Mouse (Mus musculus) forebrain, embryonic 11.5 days (tissue): ENCODE results near the gene Rassf4. TPM values are rescaled to one million over a fixed set of nuclear protein-coding genes. Genes with fewer than 3 reads are reported as not detected.

Experiments
- ATAC-seq: fragments of 200-750 bp; cut with Nextera tagmentation; replicated peaks from 2 replicates; pipeline ENCODE4 v1.8.0; 2017; ENCODE audit warnings: moderate TSS enrichment; ENCODE audit not compliant: low FRiP score
- DNase-seq: peaks from one replicate; pipeline ENCODE4 v3.0.0-alpha.2; 2017; ENCODE audit warnings: low spot score
- H3K27ac ChIP-seq: fragments of 300-500 bp; sonication (generic); 2 replicates; pipeline ENCODE4 v1.5.1; 2014; ENCODE audit warnings: low read depth, low read length
- H3K27me3 ChIP-seq: fragments of 300-500 bp; sonication (generic); 2 replicates; pipeline ENCODE4 v1.6.1; 2014; ENCODE audit warnings: mild to moderate bottlenecking, low read length, mixed read lengths; ENCODE audit not compliant: control insufficient read depth, insufficient read depth
- H3K36me3 ChIP-seq: fragments of 300-500 bp; sonication (generic); 2 replicates; pipeline ENCODE4 v1.6.1; 2014; ENCODE audit warnings: mild to moderate bottlenecking, low read length, moderate library complexity, mixed read lengths; ENCODE audit not compliant: control insufficient read depth, insufficient read depth
- H3K4me1 ChIP-seq: fragments of 300-500 bp; sonication (generic); replicated peaks from 2 replicates; pipeline ENCODE4 v1.6.1; 2014; ENCODE audit warnings: low read length, mixed read lengths; ENCODE audit not compliant: control insufficient read depth, insufficient read depth
- H3K4me2 ChIP-seq: fragments of 300-500 bp; sonication (generic); 2 replicates; pipeline ENCODE4 v1.6.1; 2014; ENCODE audit warnings: low read depth, mild to moderate bottlenecking, low read length, moderate library complexity, mixed read lengths; ENCODE audit not compliant: severe bottlenecking
- H3K4me3 ChIP-seq: fragments of 300-500 bp; sonication (generic); 2 replicates; pipeline ENCODE4 v1.5.1; 2014; ENCODE audit warnings: low read depth, low read length
- H3K9ac ChIP-seq: fragments of 300-500 bp; sonication (generic); 2 replicates; pipeline ENCODE4 v1.6.1; 2014; ENCODE audit warnings: low read length
- H3K9me3 ChIP-seq: fragments of 300-500 bp; sonication (generic); 2 replicates; pipeline ENCODE4 v1.6.1; 2016; ENCODE audit warnings: low read length, mixed read lengths; ENCODE audit not compliant: control insufficient read depth
- WGBS: fragments of 180-500 bp; shearing (Covaris S2); extraction: QIAGEN DNeasy Blood & Tissue Kit; methylation state at CpG from one replicate; pipeline ENCODE4 v1.1.7; 2014; 5-methylcytosine and 5-hydroxymethylcytosine counted together
- polyA plus RNA-seq: library from polyadenylated mRNA; unstranded; fragments of >200 nt; fragmentation: Nextera tagmentation; extraction: Ambion mirVana; gene quantifications from 2 replicates; pipeline ENCODE4 v1.2.1, GENCODE M21; 2014

The Rassf4 gene
- polyA plus RNA-seq, 1 experiment from 2014 or later: 22.7 TPM

GRCm38 (mm10) chr6:116651437-116652118 is 22.2 kb downstream of the Rassf4 start:
- Histone ChIP-seq H3K4me3 (no peak overlapping the region), H3K27ac (no peak overlapping the region), H3K36me3 (no peaks in the 10 kb centered on the region), H3K4me2 (no peak overlapping the region), H3K4me1 (no peaks in the 10 kb centered on the region), H3K27me3 (no peaks in the 10 kb centered on the region), H3K9ac (no peak overlapping the region), H3K9me3 (no peaks in the 10 kb centered on the region)
- WGBS: 82% methylated on average over 20 of the region's 20 CpGs
- DNase-seq: no peak
- ATAC-seq: no peak

GRCm38 (mm10) chr6:116650406-116650805 is 23.3 kb downstream of the Rassf4 start, which contains the start of gene Depp1:
Gene Depp1, plus strand, starts transcription at chr6:116650609.
- WGBS: 86% methylated on average over 6 of the region's 6 CpGs
- Histone ChIP-seq H3K9me3 (no peaks in the 10 kb centered on the region), H3K4me2 (no peak within 1 kb of the TSS), H3K9ac (no peak within 1 kb of the TSS), H3K36me3 (no peaks in the 10 kb centered on the region), H3K27ac (no peak within 1 kb of the TSS), H3K27me3 (no peaks in the 10 kb centered on the region), H3K4me1 (no peaks in the 10 kb centered on the region), H3K4me3 (no peak within 1 kb of the TSS)
- ATAC-seq: no peak
- DNase-seq: no peak

GRCm38 (mm10) chr6:116649811-116650210 is 23.9 kb downstream of the Rassf4 start:
- ATAC-seq: no peak
- DNase-seq: no peak

DNA sequence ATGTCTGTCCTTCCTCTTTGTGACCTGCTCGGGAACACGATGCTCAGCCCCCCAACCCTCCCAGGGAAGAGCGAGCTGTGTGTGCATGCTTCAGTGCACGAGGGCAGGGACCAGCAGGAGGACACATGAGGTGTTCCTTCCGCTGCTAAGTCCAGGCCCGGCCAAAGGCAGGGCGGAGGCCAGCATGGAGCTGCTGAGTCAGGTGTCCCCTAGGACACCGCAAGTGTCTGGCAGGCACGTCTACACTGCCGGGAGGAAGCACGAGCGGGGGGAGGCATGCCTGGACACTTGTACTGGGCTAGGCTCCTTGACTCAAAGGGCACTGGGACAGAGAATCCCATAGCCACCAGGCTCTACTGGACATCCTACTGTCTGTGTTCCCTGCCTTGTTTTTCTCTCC is 26.0 kb downstream of the Rassf4 start:
- Histone ChIP-seq H3K27ac (no peak overlapping the region), H3K36me3 (no peaks in the 10 kb centered on the region), H3K4me2 (no peak overlapping the region), H3K9me3 (no peaks in the 10 kb centered on the region), H3K4me3 (no peak overlapping the region), H3K27me3 (no peaks in the 10 kb centered on the region), H3K9ac (no peak overlapping the region), H3K4me1 (no peaks in the 10 kb centered on the region)
- DNase-seq: no peak
- ATAC-seq: no peak
- 82% methylated on average over 12 of the region's 12 CpGs for WGBS

More at GRCm38 (mm10) chr6:116649811-116650210, 23.9 kb downstream of the Rassf4 start:
- H3K27me3 ChIP-seq: no peaks in the 10 kb centered on the region
- H3K36me3 ChIP-seq: no peaks in the 10 kb centered on the region
- H3K27ac ChIP-seq: no peak overlapping the region
- 92% methylated on average over 7 of the region's 7 CpGs for WGBS
- H3K4me3 ChIP-seq: no peak overlapping the region
- no peak overlapping the region for H3K9ac ChIP-seq
- H3K4me2 ChIP-seq: no peak overlapping the region
- H3K9me3 ChIP-seq: no peaks in the 10 kb centered on the region
- no peaks in the 10 kb centered on the region for H3K4me1 ChIP-seq

DNA sequence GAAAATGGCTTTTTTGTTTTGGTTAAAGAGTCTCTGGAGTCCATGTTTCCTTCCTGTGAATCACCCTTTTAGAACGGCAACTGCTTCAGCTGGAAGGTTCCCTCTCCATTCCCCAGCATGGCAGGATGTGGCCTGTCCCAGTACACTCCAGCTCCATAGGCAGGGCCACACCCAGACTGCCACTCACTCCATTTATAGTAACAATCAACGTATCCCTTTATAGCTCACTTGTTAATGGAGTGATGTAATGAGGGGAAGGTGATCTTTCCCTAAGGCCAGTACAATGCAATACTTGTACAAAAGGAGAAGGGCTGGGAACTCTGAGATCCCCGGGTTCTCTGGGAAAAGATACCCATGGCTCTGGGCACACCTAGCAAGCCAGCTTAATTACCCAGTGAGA is 29.4 kb downstream of the Rassf4 start:
- H3K27me3 ChIP-seq: no peaks in the 10 kb centered on the region
- DNase-seq: no peak

GRCm38 (mm10) chr6:116643881-116644280 is 29.9 kb downstream of the Rassf4 start:
- no peaks in the 10 kb centered on the region for H3K9me3 ChIP-seq
- no peak for ATAC-seq
- no peak overlapping the region for H3K9ac ChIP-seq
- H3K27me3 ChIP-seq: no peaks in the 10 kb centered on the region
- no peak overlapping the region for H3K27ac ChIP-seq
- no peaks in the 10 kb centered on the region for H3K4me1 ChIP-seq
- 74% methylated on average over 4 of the region's 4 CpGs for WGBS
- H3K4me2 ChIP-seq: no peak overlapping the region
- H3K36me3 ChIP-seq: no peaks in the 10 kb centered on the region
- DNase-seq: no peak
- H3K4me3 ChIP-seq: no peak overlapping the region

More for the DNA sequence above, 29.4 kb downstream of the Rassf4 start:
- no peak overlapping the region for H3K4me3 ChIP-seq
- H3K36me3 ChIP-seq: no peaks in the 10 kb centered on the region
- no peak overlapping the region for H3K4me2 ChIP-seq
- no peak for ATAC-seq
- no peak overlapping the region for H3K9ac ChIP-seq
- WGBS: 70% methylated on average over 3 of the region's 3 CpGs
- no peaks in the 10 kb centered on the region for H3K9me3 ChIP-seq
- H3K27ac ChIP-seq: no peak overlapping the region
- H3K4me1 ChIP-seq: no peaks in the 10 kb centered on the region

GRCm38 (mm10) chr6:116642942-116643341 is 30.8 kb downstream of the Rassf4 start:
- DNase-seq: no peak
- Histone ChIP-seq H3K27me3 (no peaks in the 10 kb centered on the region), H3K9ac (no peak overlapping the region), H3K4me3 (no peak overlapping the region), H3K27ac (no peak overlapping the region), H3K4me2 (no peak overlapping the region), H3K9me3 (no peaks in the 10 kb centered on the region), H3K4me1 (no peaks in the 10 kb centered on the region), H3K36me3 (no peaks in the 10 kb centered on the region)
- ATAC-seq: no peak
- 92% methylated on average over 11 of the region's 11 CpGs for WGBS

GRCm38 (mm10) chr6:116639663-116640062 is 34.1 kb downstream of the Rassf4 start:
- no peak overlapping the region for H3K9ac ChIP-seq
- no peak overlapping the region for H3K4me3 ChIP-seq
- no peak overlapping the region for H3K4me2 ChIP-seq
- no peaks in the 10 kb centered on the region for H3K27me3 ChIP-seq
- H3K36me3 ChIP-seq: no peaks in the 10 kb centered on the region
- H3K4me1 ChIP-seq: no peaks in the 10 kb centered on the region
- WGBS: 75% methylated on average over 2 of the region's 2 CpGs
- H3K9me3 ChIP-seq: no peaks in the 10 kb centered on the region
- no peak overlapping the region for H3K27ac ChIP-seq
- DNase-seq (no peak), ATAC-seq (no peak)

- H3K4me2 ChIP-seq: no peak overlapping the region
- no peaks in the 10 kb centered on the region for H3K9me3 ChIP-seq
- no peak overlapping the region for H3K9ac ChIP-seq
- no peaks in the 10 kb centered on the region for H3K4me1 ChIP-seq
- H3K27ac ChIP-seq: no peak overlapping the region
- H3K27me3 ChIP-seq: no peaks in the 10 kb centered on the region
- peak; percentile 34 for DNase-seq
- ATAC-seq: no peak
- 79% methylated on average over 2 of the region's 2 CpGs for WGBS
- no peaks in the 10 kb centered on the region for H3K36me3 ChIP-seq
- no peak overlapping the region for H3K4me3 ChIP-seq
Measured at GRCm38 (mm10) chr6:116638871-116639270, 34.9 kb downstream of the Rassf4 start.
